Mouse (Mus musculus): ENCODE measurements around the gene Uggt2.

The Uggt2 gene

DNA sequence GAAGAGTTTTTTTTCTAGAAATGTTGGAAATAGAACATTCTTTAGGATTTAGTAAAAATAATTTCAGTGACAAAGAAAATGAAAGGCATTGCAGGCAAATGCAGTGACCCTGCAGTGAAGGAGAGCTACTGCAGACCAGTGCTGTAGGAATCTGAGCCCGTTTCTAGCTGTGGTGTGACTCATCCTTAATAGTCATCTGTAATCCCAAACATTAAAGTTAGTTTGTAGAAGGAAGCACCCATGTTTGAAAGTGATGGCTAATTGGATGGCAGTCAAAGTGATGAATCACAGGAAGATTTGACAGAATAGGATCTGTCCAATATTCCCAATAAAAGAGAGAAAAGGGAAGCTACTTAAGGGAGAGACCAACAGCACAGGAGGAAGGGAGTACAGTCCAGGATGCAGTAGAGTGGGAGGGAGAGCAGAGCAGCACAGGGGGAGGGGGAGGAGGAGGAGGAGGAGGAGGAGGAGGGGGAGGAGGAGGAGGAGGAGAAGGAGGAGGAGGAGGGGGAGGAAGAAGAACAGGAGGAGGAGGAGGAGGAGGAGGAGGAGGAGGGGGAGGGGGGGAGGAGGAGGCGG is 71.5 kb downstream of the Uggt2 start:
- DNase-seq: no peak

DNA sequence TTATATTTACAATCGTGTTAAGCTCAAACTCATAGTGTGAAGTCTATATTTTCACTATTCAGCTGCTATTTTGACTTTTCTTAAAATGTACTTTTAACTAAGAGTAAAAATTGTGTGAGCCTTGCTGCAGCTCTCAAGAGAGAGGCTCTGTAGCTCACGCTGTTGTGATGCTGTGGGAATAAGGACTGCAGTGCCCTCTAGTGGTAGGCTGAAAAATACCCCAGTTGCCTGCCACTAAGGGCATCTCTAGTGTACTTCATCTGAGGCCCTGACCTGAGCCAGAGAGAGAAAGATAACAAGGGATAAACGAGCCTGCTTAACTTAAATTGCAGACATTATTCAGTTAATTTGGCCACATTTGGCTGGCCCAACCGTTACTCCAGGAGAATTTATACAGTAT is 72.1 kb downstream of the Uggt2 start:
- DNase-seq: peak; percentile 79

DNA sequence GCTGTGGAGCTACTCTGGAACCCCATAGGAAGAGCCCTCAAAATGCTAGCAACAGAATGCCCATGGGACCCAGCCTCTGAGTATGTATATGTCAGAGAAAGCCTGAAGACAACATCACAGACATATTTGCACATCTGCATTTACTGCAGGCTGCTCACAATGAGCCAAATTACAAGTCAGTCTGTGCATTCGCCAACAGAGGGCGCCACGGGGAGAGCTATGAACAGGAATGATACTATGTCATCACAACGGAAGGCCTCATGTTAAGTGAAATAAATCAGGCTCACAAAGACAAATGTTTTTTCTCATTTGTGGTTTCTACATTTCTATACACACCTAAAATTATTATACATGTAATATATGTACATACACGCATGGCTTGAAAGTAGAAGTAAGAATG is 73.3 kb downstream of the Uggt2 start:
- DNase-seq: no peak

DNA sequence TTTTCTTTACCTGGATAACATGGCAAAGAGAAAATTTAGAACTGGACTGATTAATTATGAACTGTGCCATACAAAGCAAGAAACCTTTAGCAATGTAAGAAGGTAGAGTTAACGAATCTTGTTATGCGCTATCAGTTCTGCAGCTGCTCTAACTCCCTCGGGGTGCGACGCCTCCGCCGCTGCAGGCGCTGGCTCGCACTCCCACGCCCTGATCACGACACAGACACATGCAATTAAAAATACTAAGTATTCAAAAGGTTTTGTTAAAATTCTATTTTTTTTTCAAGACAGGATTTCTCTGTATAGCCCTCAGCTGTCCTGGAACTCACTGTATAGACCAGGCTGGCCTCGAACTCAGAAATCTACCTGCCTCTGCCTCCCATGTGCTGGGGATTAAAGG is 85.7 kb downstream of the Uggt2 start:
- DNase-seq: no peak

DNA sequence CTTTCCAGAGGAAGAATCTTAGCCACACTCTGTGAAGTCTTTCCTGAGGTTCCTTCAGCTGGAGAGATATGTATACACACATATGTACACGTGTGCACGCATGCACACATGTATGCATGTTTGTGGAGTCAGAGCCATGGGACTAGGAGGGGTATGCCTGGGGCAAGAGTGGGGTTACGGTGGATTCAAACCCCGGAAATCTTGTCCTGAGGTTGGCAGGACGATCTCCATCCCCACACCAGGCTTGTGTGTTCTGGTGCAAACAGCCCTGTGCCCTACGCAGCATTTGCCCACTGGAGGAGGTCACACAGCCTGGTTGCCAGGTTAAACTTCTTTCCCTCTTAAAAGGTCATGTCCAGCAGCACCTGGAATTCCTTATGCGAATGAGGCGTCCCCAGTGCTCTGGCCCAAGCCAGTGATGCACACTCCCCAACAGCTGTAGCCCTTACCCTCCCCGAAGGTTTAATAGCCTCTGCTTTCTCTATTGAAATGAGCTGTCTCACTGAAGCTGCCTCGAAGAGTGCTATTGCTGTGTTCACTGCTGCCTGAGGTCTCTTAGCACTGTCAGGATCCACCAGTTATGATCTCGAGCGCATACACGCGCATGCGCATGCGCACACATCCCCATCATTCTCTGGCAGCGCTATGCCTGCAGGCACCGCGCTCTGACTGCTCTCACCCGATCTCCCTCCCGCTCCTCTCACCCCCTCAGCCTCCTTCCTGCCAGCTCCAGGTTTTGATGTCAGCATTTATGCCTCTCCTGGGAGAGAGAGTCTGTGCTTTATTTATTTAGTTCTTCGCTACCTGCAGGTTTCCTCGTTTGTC is 86.4 kb downstream of the Uggt2 start:
- peak; percentile 42 for DNase-seq

DNA sequence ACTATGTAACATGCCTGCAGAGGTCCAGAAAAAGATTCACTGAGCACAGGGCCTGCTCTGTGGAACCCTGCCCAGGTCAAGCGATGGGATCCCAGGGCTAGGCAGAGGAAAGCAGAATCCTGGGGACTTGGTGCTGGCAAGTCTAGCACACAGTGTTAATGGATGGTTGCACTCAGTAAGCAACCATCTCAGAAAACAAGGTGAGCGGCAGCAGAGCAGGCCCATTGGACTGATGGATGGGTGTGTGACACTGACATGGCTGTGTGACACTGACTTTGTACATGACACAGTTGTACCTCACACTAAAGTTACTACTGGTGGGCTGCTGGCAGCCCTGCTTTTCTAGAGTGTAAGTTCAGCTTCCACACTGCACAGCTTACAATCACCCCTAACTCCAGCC is 89.7 kb downstream of the Uggt2 start:
- DNase-seq: no peak

DNA sequence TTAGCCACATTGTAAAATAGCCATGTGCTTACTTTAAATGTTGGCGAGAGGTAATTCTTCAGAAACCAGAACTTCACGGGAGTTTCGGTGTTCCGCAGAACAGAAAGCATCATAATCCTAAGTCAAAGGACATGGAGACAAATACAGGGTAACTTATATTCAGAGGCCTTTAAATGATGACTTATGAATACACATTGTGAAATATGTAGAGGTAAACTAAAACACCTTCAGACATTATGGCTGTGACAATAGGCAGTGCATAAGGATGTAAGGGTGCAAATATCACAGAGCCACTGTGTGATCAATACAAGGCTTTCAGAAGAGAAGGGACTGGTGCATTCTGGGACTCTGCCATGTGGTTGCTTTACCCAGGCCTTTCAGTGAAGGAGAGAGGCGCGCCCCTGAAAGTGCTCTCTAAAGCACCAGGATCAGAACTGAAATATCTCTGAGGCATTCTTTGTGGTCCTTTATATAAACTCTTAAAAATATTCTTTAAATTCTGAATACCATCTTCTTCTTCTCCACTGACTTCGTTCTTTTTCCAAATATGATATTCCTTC is 91.1 kb downstream of the Uggt2 start:
- no peak for DNase-seq

DNA sequence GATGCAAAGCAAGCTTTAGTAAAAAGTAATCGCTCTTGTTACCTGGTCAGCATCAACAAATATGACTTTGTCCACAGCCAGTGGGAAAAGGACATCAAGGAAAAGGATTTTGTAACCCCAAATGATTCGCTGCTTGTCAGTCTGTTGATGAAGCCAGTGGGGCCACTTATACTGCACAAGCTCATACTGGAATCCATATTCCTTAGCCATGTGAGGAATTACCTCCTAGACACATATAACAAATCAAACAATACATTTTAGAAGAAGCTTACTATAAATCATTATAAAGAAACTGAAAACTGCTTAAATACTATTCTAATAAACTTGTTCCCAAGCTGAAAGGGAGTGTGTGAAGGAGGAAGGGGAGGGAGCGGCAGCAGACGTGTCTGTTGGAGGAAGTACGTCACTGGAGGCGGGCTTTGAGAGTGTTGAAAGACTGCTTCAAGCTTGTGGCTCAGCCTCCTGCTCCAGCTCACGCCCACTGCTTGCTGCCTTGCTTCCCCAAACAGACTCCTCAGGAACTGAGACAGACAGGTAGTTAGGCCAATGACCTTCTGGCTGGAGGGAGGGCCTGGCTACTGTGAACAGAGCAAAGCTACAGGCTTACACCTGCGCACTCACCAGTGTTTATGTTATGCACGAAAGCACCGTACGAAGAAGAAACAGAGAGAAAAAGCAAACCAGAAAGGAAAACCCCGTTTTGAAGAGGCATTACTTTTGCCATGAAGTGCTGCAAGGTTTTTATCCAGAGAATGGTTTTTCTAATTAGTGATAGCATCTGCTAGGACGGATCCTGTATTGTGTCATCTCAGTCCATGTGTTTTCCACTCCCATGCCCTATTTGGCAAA is 91.9 kb downstream of the Uggt2 start:
- peak; percentile 99 for DNase-seq

DNA sequence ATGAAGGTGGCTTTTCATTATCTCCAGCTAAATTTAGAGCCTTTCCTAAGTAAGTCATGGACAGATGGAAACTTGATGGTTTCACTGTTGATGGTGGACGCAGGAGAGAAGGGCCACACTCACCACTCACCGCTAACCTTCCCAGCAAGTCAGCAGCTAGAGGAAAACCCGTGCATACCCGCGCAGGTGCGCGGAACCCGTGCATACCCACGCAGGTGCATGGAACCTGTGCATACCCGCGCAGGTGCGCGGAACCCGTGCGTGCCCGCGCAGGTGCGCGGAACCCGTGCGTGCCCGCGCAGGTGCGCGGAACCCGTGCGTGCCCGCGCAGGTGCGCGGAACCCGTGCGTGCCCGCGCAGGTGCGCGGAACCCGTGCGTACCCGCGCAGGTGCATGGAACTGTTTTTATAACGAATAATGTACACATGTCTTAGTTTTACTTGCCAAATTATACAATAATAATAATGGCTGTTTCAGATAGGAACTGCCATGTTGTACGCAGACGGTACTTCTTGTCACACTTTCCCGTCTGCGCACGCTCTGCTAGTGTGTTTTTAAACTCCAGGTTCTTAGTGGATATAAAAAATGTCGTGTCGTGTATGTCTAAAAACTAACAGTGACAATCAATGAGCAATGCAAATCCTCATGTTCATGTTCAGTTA is 92.7 kb downstream of the Uggt2 start:
- no peak for DNase-seq

DNA sequence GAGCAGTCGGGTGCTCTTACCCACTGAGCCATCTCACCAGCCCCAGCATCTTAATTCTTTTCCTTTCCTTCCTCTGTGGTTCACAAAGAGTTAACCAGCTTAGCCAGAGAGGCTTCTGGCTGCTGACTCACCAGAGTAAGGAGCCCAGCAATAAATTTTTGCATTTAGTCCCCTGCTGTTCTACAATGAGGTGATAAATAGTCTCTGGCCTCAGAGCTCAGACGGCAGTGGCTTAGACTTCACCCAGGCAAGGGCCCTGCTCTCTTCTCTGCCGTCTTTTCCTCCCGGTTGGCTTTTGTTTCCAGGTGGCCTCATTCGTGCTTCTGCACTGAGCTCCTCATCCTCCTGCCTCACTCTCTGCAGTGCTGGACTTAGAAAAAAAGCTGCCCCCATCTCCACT is 93.4 kb downstream of the Uggt2 start:
- no peak for DNase-seq

DNA sequence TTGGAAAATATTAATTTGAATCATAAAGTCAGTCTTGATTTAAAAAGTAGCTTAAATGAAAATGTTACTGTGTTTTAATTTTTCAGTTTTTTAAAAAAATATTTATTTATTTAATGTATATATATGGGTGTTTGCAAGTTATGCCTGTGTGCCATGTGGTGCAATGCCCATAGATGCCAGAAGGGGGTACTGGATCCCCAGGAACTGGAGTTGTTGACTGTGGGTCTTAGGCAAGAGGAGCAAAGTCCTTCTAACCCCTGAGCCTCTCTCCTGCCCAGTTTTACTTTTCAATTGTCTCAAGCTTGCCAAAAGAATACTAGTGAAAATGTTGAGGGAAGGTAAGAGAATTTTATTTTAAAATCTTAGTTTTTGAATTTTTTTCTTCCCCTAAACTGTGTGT is 95.9 kb downstream of the Uggt2 start:
- DNase-seq: peak; percentile 30

DNA sequence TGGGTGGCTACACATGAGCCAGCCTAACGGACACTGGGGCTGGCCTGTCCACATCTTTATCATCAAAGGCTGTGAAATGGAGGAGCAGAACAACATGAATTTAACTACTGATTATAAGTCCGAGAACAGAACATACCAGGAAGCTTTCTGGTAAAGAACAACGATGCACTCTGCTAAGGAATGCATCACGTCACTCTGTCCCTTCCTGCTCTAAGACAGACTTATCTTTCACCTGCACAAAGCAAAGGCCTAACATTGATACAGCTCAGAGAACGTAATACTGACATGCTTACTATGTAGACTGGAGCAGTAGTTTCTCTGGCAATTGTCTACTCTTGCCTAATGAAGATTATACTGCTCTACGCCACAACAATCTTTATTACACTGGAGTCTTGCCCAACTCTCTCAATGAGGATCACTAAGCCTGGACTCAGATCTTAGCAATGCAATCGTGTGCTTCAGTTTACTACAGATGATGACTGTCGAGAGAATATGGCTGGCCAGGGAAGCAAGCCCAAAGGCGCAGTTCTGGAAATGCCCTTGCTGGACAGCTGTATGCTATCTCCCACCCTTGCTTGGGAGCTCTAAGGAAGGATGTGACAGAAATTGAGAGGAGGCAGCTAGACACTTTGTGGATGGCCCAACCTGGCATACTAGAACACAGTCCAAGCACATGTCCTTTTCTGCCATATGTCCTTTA is 103.9 kb downstream of the Uggt2 start:
- peak; percentile 37 for DNase-seq

DNA sequence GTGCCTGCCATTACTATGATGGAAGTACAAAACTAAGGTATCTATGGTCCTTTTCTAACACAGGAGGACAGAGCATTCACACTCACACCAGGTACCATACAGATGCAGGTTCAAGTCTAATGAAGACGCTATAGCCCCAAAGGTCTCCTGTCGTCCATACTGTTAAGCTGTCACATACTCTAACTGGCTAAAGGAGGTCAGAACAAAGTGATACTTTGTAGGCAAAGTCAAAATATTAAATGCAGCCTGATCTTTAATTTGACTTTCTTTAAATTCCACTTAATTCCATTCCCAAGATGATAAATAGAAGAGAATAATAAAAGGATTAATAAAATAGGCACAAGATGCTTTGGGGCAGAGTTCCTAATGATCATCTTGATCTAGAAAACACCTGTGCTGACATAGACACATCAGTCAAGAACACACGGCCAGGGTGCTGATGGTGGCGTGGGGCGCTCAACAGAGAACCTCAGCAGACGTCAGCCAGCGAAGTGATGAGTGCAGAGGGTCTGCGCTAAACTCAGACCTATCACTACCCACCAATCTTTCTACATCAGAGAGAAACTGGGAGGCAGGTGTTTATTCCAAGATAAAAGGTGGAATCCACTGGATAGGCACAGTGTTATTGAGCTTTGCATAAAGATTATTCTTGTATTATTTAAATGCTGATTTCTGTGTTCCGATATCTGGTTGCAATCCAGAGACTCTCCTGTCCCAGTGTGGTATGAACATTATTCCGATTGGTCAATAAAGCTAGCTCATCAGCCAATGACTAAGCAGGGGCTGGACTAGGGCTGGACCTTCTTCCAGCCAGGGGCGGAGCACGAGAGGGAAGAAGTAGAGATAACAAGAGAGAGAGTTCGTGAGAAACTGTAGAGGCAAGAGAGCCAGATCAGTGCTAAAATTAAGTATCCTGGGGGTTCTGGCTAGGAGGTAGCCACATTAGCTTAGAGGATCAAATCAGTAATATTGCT is 111.4 kb downstream of the Uggt2 start:
- DNase-seq: peak; percentile 19

DNA sequence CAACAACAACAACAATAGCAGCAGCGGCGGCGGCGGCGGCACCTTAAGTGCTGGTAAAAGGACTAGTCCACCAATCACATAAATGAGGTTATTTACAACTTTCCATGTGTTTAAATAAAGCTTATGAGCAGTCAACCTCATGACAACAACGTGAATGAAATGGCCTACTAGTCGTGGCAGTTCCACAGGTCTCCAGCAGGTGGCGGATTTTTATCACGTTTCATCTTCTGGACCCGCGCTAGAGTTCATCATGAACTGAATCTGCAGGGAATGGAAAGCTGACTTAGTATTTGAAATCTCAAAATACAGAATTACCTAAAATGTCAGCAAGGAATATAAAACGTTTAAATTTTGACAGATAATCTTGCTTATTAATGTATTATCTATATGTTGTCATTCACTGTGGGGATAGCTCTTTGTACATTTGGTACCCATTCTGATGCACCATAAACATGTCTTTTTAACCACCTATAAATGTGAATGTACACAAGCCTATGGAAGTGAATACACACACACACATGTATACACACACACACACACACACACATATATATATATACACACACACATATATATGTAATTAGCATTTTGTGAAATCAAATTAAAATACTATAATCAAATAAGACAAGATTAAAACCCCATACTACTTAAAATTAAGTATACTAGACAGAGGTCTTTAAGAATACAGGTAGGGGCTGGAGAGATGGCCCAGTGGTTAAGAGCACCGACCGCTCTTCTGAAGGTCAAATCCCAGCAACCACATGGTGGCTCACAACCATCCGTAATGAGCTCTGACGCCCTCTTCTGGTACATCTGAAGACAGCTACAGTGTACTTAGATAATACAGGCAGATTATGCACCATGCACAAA is 112.3 kb downstream of the Uggt2 start:
- peak; percentile 77 for DNase-seq

DNA sequence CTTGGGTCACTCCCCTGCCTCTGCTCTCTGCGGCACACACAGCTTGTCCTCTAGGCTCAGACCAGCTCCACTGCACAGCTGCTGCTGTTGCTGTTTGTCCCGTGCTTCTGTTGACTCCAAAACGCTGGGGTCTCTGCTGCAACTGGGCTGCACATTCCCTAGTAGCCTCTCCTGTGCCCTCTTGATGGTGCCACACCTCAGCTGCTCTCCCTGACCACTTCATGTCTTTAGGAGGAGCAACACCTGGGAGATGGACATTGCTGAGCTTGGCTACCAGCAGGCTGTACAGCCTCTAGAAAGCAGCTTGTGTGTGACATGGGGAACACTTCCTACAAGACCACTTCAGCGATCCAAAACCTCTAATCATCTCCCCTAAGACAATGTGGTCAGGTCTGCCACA is 115.1 kb downstream of the Uggt2 start:
- no peak for DNase-seq

DNA sequence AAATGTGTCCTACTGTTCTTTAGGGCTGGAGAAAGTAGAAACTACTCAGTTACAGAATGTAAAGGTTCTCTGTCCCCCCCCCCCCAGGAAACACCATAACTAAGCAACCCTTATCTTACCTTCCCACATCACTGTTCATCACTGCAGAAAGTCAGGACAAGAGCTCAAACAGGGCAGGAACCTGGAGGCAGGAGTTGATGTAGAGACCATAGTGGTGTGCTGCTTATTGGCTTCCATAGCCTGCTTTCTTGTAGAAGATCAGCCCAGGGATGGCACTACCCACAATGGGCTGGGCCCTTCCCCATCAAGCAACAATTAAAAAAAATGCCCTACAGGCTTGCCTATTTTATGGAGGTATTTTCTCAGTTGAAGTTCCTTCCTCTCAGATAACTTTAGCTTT is 115.8 kb downstream of the Uggt2 start:
- no peak for DNase-seq

DNA sequence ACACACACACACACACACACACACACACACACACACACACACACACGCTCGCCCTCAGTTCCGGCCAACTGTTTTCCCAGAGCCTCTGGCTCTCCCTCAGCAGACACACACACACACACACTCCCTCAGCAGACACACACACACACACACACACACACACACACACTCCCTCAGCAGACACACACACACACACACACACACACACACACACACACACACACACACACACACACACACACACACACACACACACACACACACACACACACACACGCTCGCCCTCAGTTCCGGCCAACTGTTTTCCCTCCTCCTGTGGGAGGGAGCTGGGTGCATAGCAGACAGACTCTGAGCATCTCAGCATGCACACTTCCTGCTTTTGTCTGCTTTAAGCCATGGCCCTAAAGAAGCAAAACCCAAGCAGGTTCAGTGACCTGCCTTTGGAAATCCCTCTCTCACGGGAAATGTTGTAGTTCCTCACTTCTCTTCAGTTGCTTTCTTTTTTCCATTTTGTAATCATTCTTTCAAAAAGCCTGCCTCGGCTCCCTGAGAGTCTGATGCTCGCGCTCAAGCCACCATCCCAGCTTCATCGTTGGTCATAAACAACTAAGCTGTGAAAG is 116.7 kb downstream of the Uggt2 start:
- DNase-seq: peak; percentile 44

DNA sequence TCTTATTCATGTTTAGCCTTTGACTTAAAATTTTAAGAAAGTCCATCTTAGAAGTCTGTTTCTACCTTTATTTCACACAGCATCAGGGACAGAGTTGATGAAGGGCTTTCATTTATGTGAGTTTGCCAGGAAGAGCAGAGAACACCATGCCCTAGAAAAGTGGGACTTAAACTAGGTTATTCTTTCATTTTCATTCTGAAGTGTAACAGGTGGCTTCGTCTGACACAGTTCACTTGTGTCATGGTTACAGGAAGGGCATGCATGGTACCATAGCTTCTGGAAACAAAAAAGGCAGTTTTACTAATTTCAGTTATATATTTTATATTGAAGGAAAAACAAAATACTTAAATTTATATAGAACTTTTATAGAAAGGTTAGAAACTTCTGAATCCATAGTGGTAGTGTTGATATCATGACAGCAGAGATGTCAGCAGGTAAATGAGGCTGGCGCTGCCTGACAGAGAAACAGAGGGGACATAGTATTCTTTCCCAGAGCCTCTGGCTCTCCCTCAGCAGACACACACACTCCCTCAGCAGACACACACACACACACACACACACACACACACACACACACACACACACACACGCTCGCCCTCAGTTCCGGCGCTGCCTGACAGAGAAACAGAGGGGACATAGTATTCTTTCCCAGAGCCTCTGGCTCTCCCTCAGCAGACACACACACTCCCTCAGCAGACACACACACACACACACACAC is 117.4 kb downstream of the Uggt2 start:
- DNase-seq: peak; percentile 43

DNA sequence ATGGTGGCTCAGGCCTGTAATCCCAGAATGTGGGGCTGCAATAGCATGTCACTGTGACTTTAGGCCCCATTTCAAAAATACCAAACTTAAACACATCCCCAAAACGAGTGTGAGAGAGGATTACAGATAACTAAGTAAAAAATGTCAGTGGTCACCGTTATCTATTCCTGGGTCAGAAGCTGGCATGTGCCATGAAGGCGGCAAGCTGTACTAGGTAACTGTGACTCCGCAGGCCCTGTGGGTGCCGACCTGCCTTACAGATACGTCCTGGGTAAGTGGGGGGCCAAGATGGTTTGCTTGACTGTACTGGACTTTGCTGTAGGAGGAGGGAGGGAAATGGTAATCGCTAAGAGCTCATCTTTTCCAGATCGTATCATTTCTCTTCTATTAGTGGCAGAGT is 118.3 kb downstream of the Uggt2 start:
- no peak for DNase-seq
